Mouse (Mus musculus): Measurements from ENCODE around the gene Lamb1. TPM values are rescaled to one million over a fixed set of nuclear protein-coding genes. Genes with fewer than 3 reads are reported as not detected.

Gene Lamb1
- total and polyA plus RNA-seq, 3 experiments: under 0.01 TPM; not detected in 2

GRCm38 (mm10) chr12:31263921-31264320, 1.1 kb upstream of the Lamb1 start:
- DNase-seq (ENCODE audit: extremely low read depth): no peak
- in situ Hi-C loops (cut with MboI; ENCODE audit: low pct_ligation_motif_present, low pct_unique_long_range_greater_than_20kb, low sequenced_read_pairs): no loop called here
- H3K4me2 ChIP-seq (ENCODE audit: insufficient read depth, low read depth, poor library complexity, severe bottlenecking): no peak overlapping the region
- no peaks in the 10 kb centered on the region for H3K36me3 ChIP-seq (replicated peaks in 1 of 2; ENCODE audit: control insufficient read depth in 1 of 2, insufficient read depth in 1 of 2, low read length in 1 of 2)
- no peaks in the 10 kb centered on the region for H3K79me2 ChIP-seq (replicated peaks; ENCODE audit: control insufficient read depth, extremely low read depth, insufficient read depth, poor library complexity, severe bottlenecking)
- no peaks in the 10 kb centered on the region for H3K4me1 ChIP-seq (ENCODE audit: control insufficient read depth in 1 of 2, insufficient read depth in 2 of 2)
- H3K27ac ChIP-seq (ENCODE audit: insufficient read depth, low read depth): no peak overlapping the region
- no peak overlapping the region for H3K4me3 ChIP-seq (replicated peaks in 1 of 3; ENCODE audit: low read depth in 2 of 3, low read length in 2 of 3, poor library complexity in 1 of 3)
- H3K27me3 ChIP-seq (replicated peaks): no peaks in the 10 kb centered on the region
- no peak overlapping the region for H3K9ac ChIP-seq (ENCODE audit: insufficient read depth, low read depth)
- no peaks in the 10 kb centered on the region for H3K9me3 ChIP-seq (replicated peaks; ENCODE audit: low read length)
- TF ChIP-seq MAFK (IDR thresholded peaks at IDR 0.05; ENCODE audit: insufficient replicate concordance, low read length): no peak
- TF ChIP-seq MAX (IDR thresholded peaks at IDR 0.05; ENCODE audit: low read length): no peak
- TF ChIP-seq POLR2AphosphoS2 (IDR thresholded peaks at IDR 0.05; ENCODE audit: low read depth, low read length): no peak
- TF ChIP-seq ZMIZ1 (IDR thresholded peaks at IDR 0.05; ENCODE audit: low read depth, low read length): no peak
- TF ChIP-seq TBP (conservative IDR thresholded peaks at IDR 0.05; ENCODE audit: low read depth, low read length): no peak
- TF ChIP-seq USF1 (IDR thresholded peaks at IDR 0.05; ENCODE audit: low read depth, low read length): no peak
- no peak for TF ChIP-seq SIN3A (IDR thresholded peaks at IDR 0.05; ENCODE audit: low read length)
- dilution Hi-C loops (cut with MboI; ENCODE audit: extremely low pct_ligation_motif_present, extremely low pct_unique_long_range_greater_than_20kb, low sequenced_read_pairs): no loop called here

- H3K4me3 ChIP-seq (replicated peaks in 1 of 3; ENCODE audit: low read depth in 2 of 3, low read length in 2 of 3, poor library complexity in 1 of 3): no peak overlapping the region
- in situ Hi-C loops (cut with MboI; ENCODE audit: low pct_ligation_motif_present, low pct_unique_long_range_greater_than_20kb, low sequenced_read_pairs): no loop called here
- dilution Hi-C loops (cut with MboI; ENCODE audit: extremely low pct_ligation_motif_present, extremely low pct_unique_long_range_greater_than_20kb, low sequenced_read_pairs): no loop called here
Observed at GRCm38 (mm10) chr12:31265722-31266431, 843 bp downstream of the Lamb1 start.

GRCm38 (mm10) chr12:31266686-31267085, 1.7 kb downstream of the Lamb1 start:
- in situ Hi-C loops (cut with MboI; ENCODE audit: low pct_ligation_motif_present, low pct_unique_long_range_greater_than_20kb, low sequenced_read_pairs) (no loop called here), dilution Hi-C loops (cut with MboI; ENCODE audit: extremely low pct_ligation_motif_present, extremely low pct_unique_long_range_greater_than_20kb, low sequenced_read_pairs) (no loop called here)
- TF ChIP-seq POLR2AphosphoS2 (IDR thresholded peaks at IDR 0.05; ENCODE audit: low read depth, low read length): no peak
- TF ChIP-seq TBP (conservative IDR thresholded peaks at IDR 0.05; ENCODE audit: low read depth, low read length): no peak
- no peak for TF ChIP-seq GABPA (IDR thresholded peaks at IDR 0.05; ENCODE audit: insufficient replicate concordance, low read depth, low read length)
- no peak for TF ChIP-seq MYC (IDR thresholded peaks at IDR 0.05; ENCODE audit: low read depth, low read length)
- no peak for TF ChIP-seq CTCF (conservative IDR thresholded peaks at IDR 0.05 in 1 of 2, IDR thresholded peaks at IDR 0.05 in 1 of 2; ENCODE audit: low read depth in 2 of 2, low read length in 2 of 2)
- TF ChIP-seq NRF1 (IDR thresholded peaks at IDR 0.05; ENCODE audit: low read depth, low read length): no peak
- TF ChIP-seq RCOR1 (conservative IDR thresholded peaks at IDR 0.05; ENCODE audit: low read depth, low read length): no peak
- no peak for TF ChIP-seq JUND (conservative IDR thresholded peaks at IDR 0.05; ENCODE audit: low read depth, low read length)
- TF ChIP-seq CHD1 (IDR thresholded peaks at IDR 0.05; ENCODE audit: low read depth, low read length): no peak
- TF ChIP-seq USF2 (conservative IDR thresholded peaks at IDR 0.05; ENCODE audit: low read depth, low read length): no peak
- no peak for TF ChIP-seq USF1 (IDR thresholded peaks at IDR 0.05; ENCODE audit: low read depth, low read length)
- no peak for TF ChIP-seq KAT2A (IDR thresholded peaks at IDR 0.05; ENCODE audit: insufficient replicate concordance, low read length)
- no peak for TF ChIP-seq MAX (IDR thresholded peaks at IDR 0.05; ENCODE audit: low read length)
- no peak for TF ChIP-seq UBTF (IDR thresholded peaks at IDR 0.05; ENCODE audit: low read depth, low read length)
- TF ChIP-seq SIN3A (IDR thresholded peaks at IDR 0.05; ENCODE audit: low read length): no peak
- TF ChIP-seq ZMIZ1 (IDR thresholded peaks at IDR 0.05; ENCODE audit: low read depth, low read length): no peak
- TF ChIP-seq POLR2A (IDR thresholded peaks at IDR 0.05; ENCODE audit: low read depth, low read length): no peak
- Histone ChIP-seq H3K9ac (ENCODE audit: insufficient read depth, low read depth) (no peak overlapping the region), H3K4me1 (ENCODE audit: control insufficient read depth in 1 of 2, insufficient read depth in 2 of 2) (no peaks in the 10 kb centered on the region), H3K4me3 (replicated peaks in 1 of 3; ENCODE audit: low read depth in 2 of 3, low read length in 2 of 3, poor library complexity in 1 of 3) (no peak overlapping the region), H3K27ac (ENCODE audit: insufficient read depth, low read depth) (no peak overlapping the region), H3K36me3 (replicated peaks in 1 of 2; ENCODE audit: control insufficient read depth in 1 of 2, insufficient read depth in 1 of 2, low read length in 1 of 2) (no peaks in the 10 kb centered on the region), H3K79me2 (replicated peaks; ENCODE audit: control insufficient read depth, extremely low read depth, insufficient read depth, poor library complexity, severe bottlenecking) (no peaks in the 10 kb centered on the region), H3K4me2 (ENCODE audit: insufficient read depth, low read depth, poor library complexity, severe bottlenecking) (no peak overlapping the region), H3K9me3 (replicated peaks; ENCODE audit: low read length) (no peaks in the 10 kb centered on the region), H3K27me3 (replicated peaks) (no peaks in the 10 kb centered on the region)
- no peak for DNase-seq (ENCODE audit: extremely low read depth)

More at GRCm38 (mm10) chr12:31265722-31266431, 843 bp downstream of the Lamb1 start:
- Histone ChIP-seq H3K9ac (ENCODE audit: insufficient read depth, low read depth) (no peak overlapping the region), H3K4me1 (ENCODE audit: control insufficient read depth in 1 of 2, insufficient read depth in 2 of 2) (no peaks in the 10 kb centered on the region), H3K36me3 (replicated peaks in 1 of 2; ENCODE audit: control insufficient read depth in 1 of 2, insufficient read depth in 1 of 2, low read length in 1 of 2) (no peaks in the 10 kb centered on the region), H3K27ac (ENCODE audit: insufficient read depth, low read depth) (no peak overlapping the region), H3K27me3 (replicated peaks) (no peaks in the 10 kb centered on the region), H3K9me3 (replicated peaks; ENCODE audit: low read length) (no peaks in the 10 kb centered on the region), H3K79me2 (replicated peaks; ENCODE audit: control insufficient read depth, extremely low read depth, insufficient read depth, poor library complexity, severe bottlenecking) (no peaks in the 10 kb centered on the region), H3K4me2 (ENCODE audit: insufficient read depth, low read depth, poor library complexity, severe bottlenecking) (no peak overlapping the region)
- no peak for DNase-seq (ENCODE audit: extremely low read depth)
- TF ChIP-seq RCOR1 (conservative IDR thresholded peaks at IDR 0.05; ENCODE audit: low read depth, low read length) (no peak), MAFK (IDR thresholded peaks at IDR 0.05; ENCODE audit: insufficient replicate concordance, low read length) (no peak), BHLHE40 (IDR thresholded peaks at IDR 0.05; ENCODE audit: low read depth, low read length) (no peak), USF2 (conservative IDR thresholded peaks at IDR 0.05; ENCODE audit: low read depth, low read length) (no peak), ZC3H11A (IDR thresholded peaks at IDR 0.05; ENCODE audit: low read depth, low read length) (no peak), ETS1 (conservative IDR thresholded peaks at IDR 0.05; ENCODE audit: low read depth, low read length) (no peak), E2F4 (IDR thresholded peaks at IDR 0.05; ENCODE audit: insufficient replicate concordance, low read depth, low read length) (no peak), CHD2 (IDR thresholded peaks at IDR 0.05; ENCODE audit: low read length) (no peak)
